Mouse (Mus musculus) C2C12 (cell line): ENCODE data around the gene Gla.

ENCODE experiments used
- CTCF ChIP-seq: IDR thresholded peaks from one replicate; pipeline ENCODE4 v1.5.1; 2011; ENCODE audit not compliant: control insufficient read depth, insufficient read depth, insufficient read length
- MAX ChIP-seq: IDR thresholded peaks from one replicate; pipeline ENCODE4 v1.6.1; 2011; ENCODE audit warnings: mild to moderate bottlenecking, control low read depth
- MYOD1 ChIP-seq: IDR thresholded peaks from one replicate; pipeline ENCODE4 v1.6.1; 2011; ENCODE audit warnings: low read depth; ENCODE audit not compliant: control insufficient read depth, insufficient read length

DNA sequence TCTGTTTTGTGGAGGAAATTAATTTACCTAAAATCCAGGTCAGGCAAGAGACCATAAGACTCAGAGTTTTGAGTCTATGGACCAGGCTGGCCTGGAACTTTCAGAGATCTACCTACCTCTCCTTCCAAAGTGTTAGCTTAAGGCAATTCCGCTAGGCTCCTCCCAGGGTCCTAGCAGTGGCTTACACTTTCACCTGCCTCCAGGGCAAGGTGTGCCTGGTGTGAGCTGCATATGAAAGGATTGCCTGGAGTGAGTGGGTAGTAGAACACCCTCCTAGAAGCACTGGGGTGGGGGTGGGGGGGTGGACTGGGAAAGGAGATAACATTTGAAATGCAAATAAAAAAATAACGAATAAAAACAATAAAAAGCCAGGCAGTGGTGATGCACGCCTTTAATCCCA lies 20.8 kb upstream of the Gla start:
- TF ChIP-seq MAX (no peak), CTCF (no peak), MYOD1 (no peak)
